Mouse (Mus musculus): ENCODE data around the gene Pdlim4. TPM values are rescaled to one million over a fixed set of nuclear protein-coding genes. Genes with fewer than 3 reads are reported as not detected.

Pdlim4 gene
- 21.0 and 22.6 TPM in 2 replicates for polyA plus RNA-seq (2015; fragmentation: Nextera tagmentation; extraction: Ambion mirVana)

- peak within 1 kb of the TSS; percentile 35 for H3K9ac ChIP-seq (ENCODE audit: low read depth, low read length)
- H3K27ac ChIP-seq (ENCODE audit: low read depth, low read length), result no peak within 1 kb of the TSS; the same call in 1 of the 2 replicates
- peak within 1 kb of the TSS; percentile 67 for H3K4me2 ChIP-seq (replicated peaks; ENCODE audit: low read depth)
- no peaks in the 10 kb centered on the region for H3K4me1 ChIP-seq (replicated peaks; ENCODE audit: control insufficient read depth, insufficient read depth, low read length)
- H3K4me3 ChIP-seq (ENCODE audit: low read depth, low read length), result peak within 1 kb of the TSS; percentile 41
- WGBS, result 3% methylated on average over 54 of the region's 61 CpGs
- ATAC-seq, result peak; percentile 20; the same call in 1 of the 2 replicates
- TF ChIP-seq CTCF (IDR thresholded peaks at IDR 0.05; ENCODE audit: low read depth), result no peak
- no peaks in the 10 kb centered on the region for H3K9me3 ChIP-seq (ENCODE audit: control insufficient read depth)
- H3K36me3 ChIP-seq (ENCODE audit: control insufficient read depth, insufficient read depth), result no peaks in the 10 kb centered on the region
- H3K27me3 ChIP-seq (replicated peaks; ENCODE audit: control insufficient read depth, insufficient read depth, low read length), result peaks cover 16% of the 10 kb centered on the region; the same call in 1 of the 2 replicates
These were observed at the start of gene Pdlim4 for GRCm38 (mm10) chr11:54068520-54069371. Pdlim4 (minus strand) TSS chr11:54069014.

GRCm38 (mm10) chr11:54117096-54117495 lies 48.3 kb upstream of the Pdlim4 start:
- no peaks in the 10 kb centered on the region; the same call in 1 of the 2 replicates for H3K4me1 ChIP-seq (replicated peaks; ENCODE audit: control insufficient read depth, insufficient read depth, low read length)
- H3K9me3 ChIP-seq (ENCODE audit: control insufficient read depth), result no peaks in the 10 kb centered on the region
- H3K4me2 ChIP-seq (replicated peaks; ENCODE audit: low read depth), result no peak overlapping the region
- H3K27ac ChIP-seq (ENCODE audit: low read depth, low read length), result no peak overlapping the region
- no peaks in the 10 kb centered on the region for H3K27me3 ChIP-seq (replicated peaks; ENCODE audit: control insufficient read depth, insufficient read depth, low read length)
- H3K4me3 ChIP-seq (ENCODE audit: low read depth, low read length), result no peak overlapping the region
- ATAC-seq, result no peak
- no peak overlapping the region for H3K9ac ChIP-seq (ENCODE audit: low read depth, low read length)
- WGBS, result 92% methylated on average over 10 of the region's 10 CpGs
- no peak for TF ChIP-seq CTCF (IDR thresholded peaks at IDR 0.05; ENCODE audit: low read depth)
- H3K36me3 ChIP-seq (ENCODE audit: control insufficient read depth, insufficient read depth), result no peaks in the 10 kb centered on the region

GRCm38 (mm10) chr11:54116406-54116805 lies 47.6 kb upstream of the Pdlim4 start:
- H3K27me3 ChIP-seq (replicated peaks; ENCODE audit: control insufficient read depth, insufficient read depth, low read length), result no peaks in the 10 kb centered on the region
- H3K4me3 ChIP-seq (ENCODE audit: low read depth, low read length), result no peak overlapping the region
- H3K9me3 ChIP-seq (ENCODE audit: control insufficient read depth), result no peaks in the 10 kb centered on the region
- no peak overlapping the region for H3K4me2 ChIP-seq (replicated peaks; ENCODE audit: low read depth)
- H3K36me3 ChIP-seq (ENCODE audit: control insufficient read depth, insufficient read depth), result no peaks in the 10 kb centered on the region
- 73% methylated on average over 4 of the region's 4 CpGs for WGBS
- no peak for TF ChIP-seq CTCF (IDR thresholded peaks at IDR 0.05; ENCODE audit: low read depth)
- no peak overlapping the region for H3K9ac ChIP-seq (ENCODE audit: low read depth, low read length)
- H3K27ac ChIP-seq (ENCODE audit: low read depth, low read length), result no peak overlapping the region
- no peaks in the 10 kb centered on the region; the same call in 1 of the 2 replicates for H3K4me1 ChIP-seq (replicated peaks; ENCODE audit: control insufficient read depth, insufficient read depth, low read length)
- no peak for ATAC-seq

- Histone ChIP-seq H3K9me3 (ENCODE audit: control insufficient read depth) (no peaks in the 10 kb centered on the region), H3K4me1 (replicated peaks; ENCODE audit: control insufficient read depth, insufficient read depth, low read length) (no peaks in the 10 kb centered on the region; the same call in 1 of the 2 replicates), H3K27ac (ENCODE audit: low read depth, low read length) (no peak overlapping the region), H3K9ac (ENCODE audit: low read depth, low read length) (no peak overlapping the region), H3K4me3 (ENCODE audit: low read depth, low read length) (no peak overlapping the region), H3K27me3 (replicated peaks; ENCODE audit: control insufficient read depth, insufficient read depth, low read length) (no peaks in the 10 kb centered on the region), H3K36me3 (ENCODE audit: control insufficient read depth, insufficient read depth) (no peaks in the 10 kb centered on the region), H3K4me2 (replicated peaks; ENCODE audit: low read depth) (no peak overlapping the region)
- TF ChIP-seq CTCF (IDR thresholded peaks at IDR 0.05; ENCODE audit: low read depth), result no peak
- WGBS, result 71% methylated on average over 3 of the region's 3 CpGs
- no peak for ATAC-seq
These were observed 47.1 kb upstream of the Pdlim4 start for GRCm38 (mm10) chr11:54115911-54116310.

GRCm38 (mm10) chr11:54115301-54115700 lies 46.5 kb upstream of the Pdlim4 start:
- H3K27ac ChIP-seq (ENCODE audit: low read depth, low read length), result no peak overlapping the region
- 78% methylated on average over 8 of the region's 8 CpGs for WGBS
- H3K9ac ChIP-seq (ENCODE audit: low read depth, low read length), result no peak overlapping the region
- H3K9me3 ChIP-seq (ENCODE audit: control insufficient read depth), result no peaks in the 10 kb centered on the region
- no peak overlapping the region for H3K4me2 ChIP-seq (replicated peaks; ENCODE audit: low read depth)
- H3K36me3 ChIP-seq (ENCODE audit: control insufficient read depth, insufficient read depth), result no peaks in the 10 kb centered on the region
- no peak overlapping the region for H3K4me3 ChIP-seq (ENCODE audit: low read depth, low read length)
- no peaks in the 10 kb centered on the region for H3K27me3 ChIP-seq (replicated peaks; ENCODE audit: control insufficient read depth, insufficient read depth, low read length)
- no peak for TF ChIP-seq CTCF (IDR thresholded peaks at IDR 0.05; ENCODE audit: low read depth)
- no peaks in the 10 kb centered on the region; the same call in 1 of the 2 replicates for H3K4me1 ChIP-seq (replicated peaks; ENCODE audit: control insufficient read depth, insufficient read depth, low read length)
- no peak for ATAC-seq

GRCm38 (mm10) chr11:54114746-54115145 lies 45.9 kb upstream of the Pdlim4 start:
- no peak for ATAC-seq
- Histone ChIP-seq H3K9ac (ENCODE audit: low read depth, low read length) (no peak overlapping the region), H3K27me3 (replicated peaks; ENCODE audit: control insufficient read depth, insufficient read depth, low read length) (no peaks in the 10 kb centered on the region), H3K4me1 (replicated peaks; ENCODE audit: control insufficient read depth, insufficient read depth, low read length) (no peaks in the 10 kb centered on the region; the same call in 1 of the 2 replicates), H3K4me3 (ENCODE audit: low read depth, low read length) (no peak overlapping the region), H3K9me3 (ENCODE audit: control insufficient read depth) (no peaks in the 10 kb centered on the region), H3K36me3 (ENCODE audit: control insufficient read depth, insufficient read depth) (no peaks in the 10 kb centered on the region), H3K27ac (ENCODE audit: low read depth, low read length) (no peak overlapping the region), H3K4me2 (replicated peaks; ENCODE audit: low read depth) (no peak overlapping the region)
- no peak for TF ChIP-seq CTCF (IDR thresholded peaks at IDR 0.05; ENCODE audit: low read depth)
- 98% methylated on average over 3 of the region's 3 CpGs for WGBS
